Mouse (Mus musculus): ENCODE measurements around the gene Gm13694.
"Not testable (repeated sequence)": the region's sequence is repeated elsewhere in the genome, so short reads cannot be mapped to it uniquely, and the experiment has no call there.

The Gm13694 gene

DNA sequence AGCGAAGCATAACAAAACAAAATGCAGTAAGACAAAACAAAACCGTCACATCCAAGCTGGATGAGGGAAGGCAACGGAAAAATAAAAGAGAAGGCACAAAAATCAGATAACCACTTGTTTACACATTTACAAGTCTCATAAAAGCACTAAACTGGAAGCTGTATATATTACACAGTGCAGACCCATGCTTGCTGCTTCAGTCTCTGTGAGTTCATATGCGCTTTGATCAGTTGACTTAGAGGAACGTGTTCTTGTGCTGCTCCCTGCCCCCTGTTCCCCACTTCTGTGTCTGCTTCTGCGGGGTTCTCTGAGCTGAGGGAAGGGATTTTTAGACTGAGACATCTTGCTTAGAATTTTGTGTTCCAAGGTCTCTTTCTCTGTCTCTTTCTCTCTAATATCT lies 35.8 kb downstream of the Gm13694 start:
- no peak for DNase-seq (ENCODE audit: low read depth, low spot score)
- Histone ChIP-seq H3K27me3 (ENCODE audit: control insufficient read depth, insufficient read depth, low read length, poor library complexity, severe bottlenecking) (no peaks in the 10 kb centered on the region), H3K36me3 (ENCODE audit: control insufficient read depth, insufficient read depth, low read length, poor library complexity, severe bottlenecking) (no peaks in the 10 kb centered on the region)

DNA sequence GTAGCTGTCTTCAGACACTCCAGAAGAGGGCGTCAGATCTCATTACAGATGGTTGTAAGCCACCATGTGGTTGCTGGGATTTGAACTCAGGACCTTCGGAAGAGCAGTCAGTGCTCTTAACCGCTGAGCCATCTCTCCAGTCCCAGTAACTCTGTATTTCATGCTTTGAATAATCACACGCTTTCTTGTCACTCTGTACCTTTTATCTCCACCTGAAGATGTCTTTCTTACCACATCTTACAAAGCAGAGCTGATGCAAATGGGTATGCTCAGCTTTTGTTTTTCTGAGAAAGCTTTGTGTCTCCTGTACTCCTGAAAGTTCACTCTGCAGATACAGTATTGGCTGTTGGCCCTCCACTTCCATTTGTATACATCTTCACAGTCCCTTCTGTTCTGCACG lies 37.6 kb downstream of the Gm13694 start:
- not testable (repeated sequence) for DNase-seq (ENCODE audit: low read depth, low spot score); H3K36me3 ChIP-seq (ENCODE audit: control insufficient read depth, insufficient read depth, low read length, poor library complexity, severe bottlenecking); H3K27me3 ChIP-seq (ENCODE audit: control insufficient read depth, insufficient read depth, low read length, poor library complexity, severe bottlenecking)

DNA sequence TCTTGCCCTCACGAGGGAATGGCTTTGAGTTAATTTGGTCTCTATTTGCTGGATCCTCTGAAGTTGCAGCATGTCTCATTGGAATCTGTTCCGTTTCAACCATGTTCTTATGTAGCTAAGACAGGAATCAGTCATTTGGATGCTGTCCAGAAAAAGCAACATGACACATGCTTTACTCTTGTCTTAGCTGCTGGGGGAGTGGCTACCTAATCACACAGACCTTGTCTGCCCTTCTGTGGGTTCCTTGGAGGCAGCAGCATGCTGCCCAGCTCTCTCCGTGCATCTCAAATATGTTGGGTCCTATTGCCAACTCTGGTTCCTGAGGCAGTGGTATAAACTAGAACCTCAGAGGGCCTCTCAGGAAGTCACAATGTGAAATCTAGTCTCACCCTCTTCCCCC lies 39.6 kb downstream of the Gm13694 start:
- H3K27me3 ChIP-seq (ENCODE audit: control insufficient read depth, insufficient read depth, low read length, poor library complexity, severe bottlenecking) = no peaks in the 10 kb centered on the region
- H3K36me3 ChIP-seq (ENCODE audit: control insufficient read depth, insufficient read depth, low read length, poor library complexity, severe bottlenecking) = no peaks in the 10 kb centered on the region
- DNase-seq (ENCODE audit: low read depth, low spot score) = no peak

DNA sequence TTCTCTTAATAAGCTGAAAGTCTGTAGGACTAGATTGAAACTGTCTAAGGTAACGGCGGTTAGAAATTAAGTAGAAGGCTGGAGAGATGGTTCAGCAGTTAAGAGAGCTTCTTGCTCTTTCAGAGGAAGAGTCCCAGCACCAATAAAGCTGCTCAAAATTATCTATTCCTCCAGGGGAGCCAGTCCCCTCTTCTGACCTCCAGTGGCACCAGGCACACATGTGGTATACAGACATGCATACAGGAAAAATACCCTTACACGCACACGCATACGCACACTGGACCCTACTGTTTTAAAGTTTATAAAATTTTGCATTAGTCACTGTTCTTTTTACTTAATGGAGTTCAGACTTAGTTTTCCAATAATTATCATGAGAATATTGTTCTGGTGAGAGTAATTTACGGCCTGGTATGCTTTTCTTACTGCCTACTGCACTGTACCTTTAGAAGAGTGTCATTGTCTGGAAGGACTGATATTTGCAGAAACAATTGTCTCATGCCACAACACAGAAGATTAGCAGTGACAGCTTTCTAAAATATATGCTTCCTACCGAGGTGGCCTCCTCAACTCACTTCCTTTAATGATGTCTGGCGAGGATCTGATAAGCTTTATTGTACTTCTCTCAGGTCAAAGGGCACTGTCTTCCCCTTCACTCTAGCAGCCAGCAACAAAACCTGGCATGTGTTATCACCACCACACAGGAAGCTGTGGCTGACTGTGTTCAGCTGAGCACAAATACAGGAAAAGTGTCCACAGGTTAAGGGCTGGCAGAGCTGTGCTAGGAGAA lies 41.0 kb downstream of the Gm13694 start:
- no peaks in the 10 kb centered on the region for H3K36me3 ChIP-seq (ENCODE audit: control insufficient read depth, insufficient read depth, low read length, poor library complexity, severe bottlenecking)
- peak; percentile 8 for DNase-seq (ENCODE audit: low read depth, low spot score)
- no peaks in the 10 kb centered on the region for H3K27me3 ChIP-seq (ENCODE audit: control insufficient read depth, insufficient read depth, low read length, poor library complexity, severe bottlenecking)

DNA sequence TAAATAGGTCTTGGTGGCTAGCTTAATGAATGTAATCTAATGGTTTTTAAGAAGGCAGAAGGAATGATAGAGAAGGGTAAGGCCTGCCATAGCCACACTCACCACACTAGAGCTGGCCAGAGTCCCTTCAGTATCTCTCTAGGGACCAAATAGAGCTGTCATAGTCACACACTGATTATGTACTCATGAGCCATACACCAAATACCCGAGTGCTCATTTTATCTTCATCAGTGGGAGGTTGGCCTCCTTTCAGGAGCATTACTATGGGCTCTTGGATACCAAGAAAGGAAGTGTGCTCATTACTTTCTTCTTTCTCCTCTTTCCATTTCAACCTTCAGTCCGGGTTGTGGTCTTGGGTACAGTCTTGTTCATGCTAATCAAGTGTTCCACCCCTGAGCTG lies 43.2 kb downstream of the Gm13694 start:
- no peak for DNase-seq (ENCODE audit: low read depth, low spot score)
- Histone ChIP-seq H3K36me3 (ENCODE audit: control insufficient read depth, insufficient read depth, low read length, poor library complexity, severe bottlenecking) (no peaks in the 10 kb centered on the region), H3K27me3 (ENCODE audit: control insufficient read depth, insufficient read depth, low read length, poor library complexity, severe bottlenecking) (no peaks in the 10 kb centered on the region)

DNA sequence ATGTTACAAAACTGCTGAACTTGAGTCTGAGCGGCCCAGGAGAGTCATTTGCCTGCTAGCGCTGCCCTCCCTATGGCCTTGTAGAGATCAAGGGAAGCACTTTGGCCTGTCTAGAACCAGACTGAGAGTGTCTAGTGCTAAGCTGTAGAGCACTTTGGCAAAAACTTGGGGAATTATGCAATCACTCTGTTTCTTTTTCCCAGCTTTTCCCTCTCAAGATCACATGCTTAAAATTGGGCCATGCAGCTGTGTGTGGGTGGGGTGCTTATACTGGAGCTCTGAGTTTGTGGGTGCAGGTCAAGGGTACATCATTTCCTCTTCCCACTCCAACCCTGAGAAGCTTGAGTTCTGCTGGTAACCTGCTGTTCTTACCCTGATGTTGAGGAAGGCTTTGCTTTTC lies 44.2 kb downstream of the Gm13694 start:
- Histone ChIP-seq H3K36me3 (ENCODE audit: control insufficient read depth, insufficient read depth, low read length, poor library complexity, severe bottlenecking) (no peaks in the 10 kb centered on the region), H3K27me3 (ENCODE audit: control insufficient read depth, insufficient read depth, low read length, poor library complexity, severe bottlenecking) (no peaks in the 10 kb centered on the region)
- no peak for DNase-seq (ENCODE audit: low read depth, low spot score)

DNA sequence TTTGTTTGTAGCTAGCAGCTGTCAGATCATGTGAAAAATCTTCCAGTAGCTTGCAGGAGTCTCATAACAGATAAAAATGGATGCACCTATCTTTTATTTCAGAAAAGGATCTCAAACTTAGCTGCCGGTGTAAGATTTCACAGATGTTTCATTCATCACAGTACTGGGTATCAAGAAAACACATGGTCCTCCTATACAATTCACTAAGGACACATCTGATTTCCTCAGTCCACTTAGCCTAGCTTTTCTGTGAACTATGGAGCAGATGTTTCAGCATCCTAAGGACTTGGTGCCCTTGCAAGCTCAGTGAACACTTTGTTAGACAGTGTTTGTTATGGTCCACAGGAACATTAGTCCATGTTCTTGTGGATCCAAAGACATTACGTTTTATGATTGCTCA lies 44.6 kb downstream of the Gm13694 start:
- no peaks in the 10 kb centered on the region for H3K36me3 ChIP-seq (ENCODE audit: control insufficient read depth, insufficient read depth, low read length, poor library complexity, severe bottlenecking)
- no peak for DNase-seq (ENCODE audit: low read depth, low spot score)
- H3K27me3 ChIP-seq (ENCODE audit: control insufficient read depth, insufficient read depth, low read length, poor library complexity, severe bottlenecking) = no peaks in the 10 kb centered on the region

DNA sequence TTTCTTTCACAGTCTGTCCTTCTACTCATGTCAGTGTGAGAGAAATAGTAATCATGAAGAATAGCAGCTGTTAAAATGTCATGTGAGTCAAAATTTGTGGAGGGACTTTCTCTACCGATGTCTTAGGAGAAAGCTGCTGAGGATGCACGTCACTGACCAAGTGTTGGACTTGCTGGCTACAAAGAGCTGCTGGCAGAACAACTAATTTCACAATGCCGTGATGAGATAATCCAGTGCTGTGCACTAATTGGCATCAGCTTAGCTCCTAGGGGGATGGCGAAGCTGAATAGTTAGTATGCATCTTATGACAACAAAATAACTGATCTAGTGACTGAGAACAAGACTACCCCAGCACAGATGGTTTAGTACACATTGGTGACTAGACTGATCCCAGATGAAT lies 46.5 kb downstream of the Gm13694 start:
- Histone ChIP-seq H3K27me3 (ENCODE audit: control insufficient read depth, insufficient read depth, low read length, poor library complexity, severe bottlenecking) (no peaks in the 10 kb centered on the region), H3K36me3 (ENCODE audit: control insufficient read depth, insufficient read depth, low read length, poor library complexity, severe bottlenecking) (no peaks in the 10 kb centered on the region)
- no peak for DNase-seq (ENCODE audit: low read depth, low spot score)

Data from splenic B cell, adult 2 months (primary cell).